Mouse (Mus musculus) stomach, postnatal 0 days (tissue): ENCODE data around the gene Rpl9-ps1. TPM values are rescaled to one million over a fixed set of nuclear protein-coding genes. Genes with fewer than 3 reads are reported as not detected.

Experiments
- ATAC-seq: fragments of 200-750 bp; cut with Nextera tagmentation; 2 replicates; pipeline ENCODE4 v1.8.0; 2017; ENCODE audit not compliant: low FRiP score, low TSS enrichment
- DNase-seq: peaks from one replicate; pipeline ENCODE4 v3.0.0-alpha.2; 2016; ENCODE audit warnings: low spot score
- H3K27ac ChIP-seq: fragments of 300-500 bp; sonication (generic); replicated peaks from 2 replicates; pipeline ENCODE4 v1.5.1; 2014; ENCODE audit warnings: mild to moderate bottlenecking, control low read depth
- H3K27me3 ChIP-seq: fragments of 300-500 bp; sonication (generic); 2 replicates; pipeline ENCODE4 v1.6.1; 2014; ENCODE audit warnings: low read length; ENCODE audit not compliant: control insufficient read depth, insufficient read depth
- H3K36me3 ChIP-seq: fragments of 300-500 bp; sonication (generic); 2 replicates; pipeline ENCODE4 v1.6.1; 2014; ENCODE audit warnings: low read length, mixed read lengths; ENCODE audit not compliant: control insufficient read depth, insufficient read depth
- H3K4me1 ChIP-seq: fragments of 300-500 bp; sonication (generic); replicated peaks from 2 replicates; pipeline ENCODE4 v1.6.1; 2014; ENCODE audit warnings: antibody characterized with exemption; ENCODE audit not compliant: control insufficient read depth, insufficient read depth
- H3K4me2 ChIP-seq: fragments of 300-500 bp; sonication (generic); replicated peaks from 2 replicates; pipeline ENCODE4 v1.6.1; 2014; ENCODE audit warnings: low read depth, mild to moderate bottlenecking, control low read depth, moderate library complexity
- H3K4me3 ChIP-seq: fragments of 300-500 bp; sonication (generic); 2 replicates; pipeline ENCODE4 v1.5.1; 2014; ENCODE audit warnings: low read depth, low read length, control low read depth
- H3K9ac ChIP-seq: fragments of 300-500 bp; sonication (generic); 2 replicates; pipeline ENCODE4 v1.6.1; 2014; ENCODE audit warnings: mild to moderate bottlenecking, low read length, control low read depth, mixed read lengths
- H3K9me3 ChIP-seq: fragments of 300-500 bp; sonication (generic); 2 replicates; pipeline ENCODE4 v1.6.1; 2016; ENCODE audit warnings: low read length; ENCODE audit not compliant: control insufficient read depth
- CTCF ChIP-seq: IDR thresholded peaks from 2 replicates; pipeline ENCODE4 v1.5.1; 2016; ENCODE audit warnings: antibody characterized with exemption, low read depth, mild to moderate bottlenecking, moderate library complexity
- EP300 ChIP-seq: optimal IDR thresholded peaks from 2 replicates; pipeline ENCODE3; 2016; ENCODE audit warnings: antibody characterized with exemption
- WGBS: fragments of 180-500 bp; shearing (Covaris S2); extraction: QIAGEN DNeasy Blood & Tissue Kit; methylation state at CpG from one replicate; pipeline ENCODE4 v1.1.7; 2014; 5-methylcytosine and 5-hydroxymethylcytosine counted together
- polyA plus RNA-seq: library from polyadenylated mRNA; unstranded; fragments of >200 nt; fragmentation: Nextera tagmentation; extraction: Ambion mirVana; gene quantifications from 2 replicates; pipeline ENCODE4 v1.2.1, GENCODE M21; 2015

Rpl9-ps1 gene
- polyA plus RNA-seq, 1 experiment from 2014 or later: not detected

DNA sequence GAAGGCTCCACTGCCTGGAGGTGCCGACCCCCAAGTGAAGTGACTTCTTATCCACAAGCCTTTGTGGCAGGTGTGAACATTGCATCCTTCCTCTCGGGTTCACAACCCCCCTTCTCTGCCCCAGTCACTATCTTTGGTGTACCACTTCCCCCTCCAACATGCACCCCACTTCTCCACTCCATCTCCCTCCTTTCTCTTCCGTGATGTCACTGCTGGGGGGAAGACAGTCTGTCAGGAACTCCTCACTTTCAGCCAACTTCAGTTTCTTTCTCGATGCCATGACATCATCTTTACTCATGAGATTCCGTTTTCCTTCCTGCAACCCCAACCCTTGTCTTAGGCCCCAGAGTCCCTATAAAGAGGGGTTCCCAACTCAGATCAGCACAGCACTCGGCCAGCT, 16.8 kb upstream of the Rpl9-ps1 start, which contains the start of gene Ccl4:
Ccl4 (plus strand) TSS at position 381 of the 400 bp plus-strand sequence.
- Histone ChIP-seq H3K9ac (no peak within 1 kb of the TSS), H3K36me3 (no peaks in the 10 kb centered on the region), H3K9me3 (no peaks in the 10 kb centered on the region), H3K4me2 (no peak within 1 kb of the TSS), H3K27me3 (no peaks in the 10 kb centered on the region), H3K4me3 (no peak within 1 kb of the TSS), H3K27ac (no peak within 1 kb of the TSS), H3K4me1 (no peaks in the 10 kb centered on the region)
- DNase-seq (no peak), ATAC-seq (no peak)
- WGBS: 65% methylated on average over 6 of the region's 6 CpGs
- no peak for TF ChIP-seq CTCF
- no peak for TF ChIP-seq EP300

DNA sequence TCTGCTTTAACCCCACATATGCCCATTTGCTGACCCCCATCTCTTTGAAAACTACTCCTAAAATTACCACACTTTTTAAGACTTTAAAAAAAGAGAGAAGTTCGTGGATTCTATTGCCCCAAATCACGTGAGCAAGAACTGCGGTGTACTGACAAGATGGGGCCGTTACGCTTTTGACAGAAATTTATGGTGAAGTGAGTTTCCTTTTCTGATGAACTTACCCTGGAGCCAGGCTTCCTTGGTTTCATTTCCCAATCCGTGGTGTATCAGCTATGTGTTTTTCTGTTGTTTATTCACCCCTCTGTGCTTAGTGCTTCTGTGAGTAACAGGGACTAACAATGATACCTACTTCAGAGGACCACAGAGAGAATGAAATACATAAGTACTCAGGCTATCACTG, 13.4 kb upstream of the Rpl9-ps1 start:
- DNase-seq (no peak), ATAC-seq (no peak)
- Histone ChIP-seq H3K4me3 (no peak overlapping the region), H3K27me3 (no peaks in the 10 kb centered on the region), H3K9ac (no peak overlapping the region), H3K9me3 (no peaks in the 10 kb centered on the region), H3K36me3 (no peaks in the 10 kb centered on the region), H3K4me2 (no peak overlapping the region), H3K4me1 (no peaks in the 10 kb centered on the region), H3K27ac (no peak overlapping the region)
- no peak for TF ChIP-seq CTCF
- no peak for TF ChIP-seq EP300
- WGBS: 68% methylated on average over 6 of the region's 6 CpGs

GRCm38 (mm10) chr11:83657508-83657907, 12.1 kb upstream of the Rpl9-ps1 start:
- Histone ChIP-seq H3K4me2 (no peak overlapping the region), H3K4me3 (no peak overlapping the region), H3K27ac (no peak overlapping the region), H3K36me3 (no peaks in the 10 kb centered on the region), H3K4me1 (no peaks in the 10 kb centered on the region), H3K27me3 (no peaks in the 10 kb centered on the region), H3K9ac (no peak overlapping the region), H3K9me3 (no peaks in the 10 kb centered on the region)
- WGBS: 78% methylated on average over 3 of the region's 3 CpGs
- ATAC-seq (no peak), DNase-seq (no peak)
- TF ChIP-seq EP300 (no peak), CTCF (no peak)

- no peak for ATAC-seq
- Histone ChIP-seq H3K4me1 (no peaks in the 10 kb centered on the region), H3K27ac (no peak overlapping the region), H3K4me3 (no peak overlapping the region), H3K27me3 (no peaks in the 10 kb centered on the region), H3K9ac (no peak overlapping the region), H3K9me3 (no peaks in the 10 kb centered on the region), H3K4me2 (no peak overlapping the region), H3K36me3 (no peaks in the 10 kb centered on the region)
- no peak for DNase-seq
- TF ChIP-seq EP300 (no peak), CTCF (no peak)
- whole genome bisulfite sequencing: 89% methylated on average over 8 of the region's 8 CpGs
Observed at GRCm38 (mm10) chr11:83654606-83655005, 9.2 kb upstream of the Rpl9-ps1 start.

- ATAC-seq: peak; percentile 35; the same call in 1 of the 2 replicates
- H3K27ac ChIP-seq: no peak within 1 kb of the TSS
- no peaks in the 10 kb centered on the region for H3K36me3 ChIP-seq
- H3K9me3 ChIP-seq: no peaks in the 10 kb centered on the region
- TF ChIP-seq EP300: no peak
- no peak for TF ChIP-seq CTCF
- H3K4me3 ChIP-seq: no peak within 1 kb of the TSS
- H3K9ac ChIP-seq: no peak within 1 kb of the TSS
- H3K4me2 ChIP-seq: no peak within 1 kb of the TSS
- H3K27me3 ChIP-seq: no peaks in the 10 kb centered on the region
- DNase-seq: no peak
- 71% methylated on average over 8 of the region's 8 CpGs for WGBS
- H3K4me1 ChIP-seq: no peaks in the 10 kb centered on the region
Observed at GRCm38 (mm10) chr11:83649305-83649841, 4.0 kb upstream of the Rpl9-ps1 start, which contains the start of gene Ccl3. Gene Ccl3 (minus strand): TSS chr11:83649355.

DNA sequence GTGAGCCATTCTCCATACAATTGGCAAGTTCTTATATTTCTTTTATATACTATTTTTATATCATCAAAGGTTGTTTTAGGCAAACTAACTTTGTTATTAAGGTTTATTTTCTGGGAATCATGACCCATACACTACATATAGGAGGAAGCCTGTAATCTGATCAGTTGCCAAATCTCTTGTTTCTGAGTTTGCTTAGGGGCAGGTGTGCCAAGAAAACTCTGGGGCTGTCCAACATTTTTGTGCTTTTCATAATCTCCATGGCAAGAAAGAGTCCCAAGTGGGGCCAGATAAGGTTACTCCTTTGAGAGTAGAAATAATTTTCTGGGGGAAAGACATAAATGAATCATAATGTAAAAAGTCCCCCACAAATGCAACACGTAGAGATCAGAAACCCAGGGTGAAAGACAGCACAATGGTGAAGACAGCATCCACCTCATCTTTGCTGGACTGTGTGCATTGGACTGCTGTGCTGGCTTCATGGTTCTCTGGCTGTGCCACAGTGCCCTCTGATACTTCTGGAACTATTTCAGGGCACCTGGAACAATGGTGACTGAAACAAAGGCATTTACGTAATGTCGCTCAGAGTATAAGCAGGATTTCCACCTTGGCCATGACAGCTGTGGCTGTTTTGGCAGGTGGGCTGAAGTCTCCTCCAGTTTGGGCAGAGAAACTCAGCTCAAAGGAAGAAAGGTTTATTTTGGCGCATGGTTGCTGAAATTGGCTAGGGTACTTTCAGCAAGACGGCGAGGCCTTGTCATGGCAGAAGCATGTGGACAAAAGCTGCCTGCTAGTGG, 1.1 kb upstream of the Rpl9-ps1 start:
- no peak overlapping the region for H3K9ac ChIP-seq
- no peak for DNase-seq
- no peaks in the 10 kb centered on the region for H3K27me3 ChIP-seq
- H3K4me3 ChIP-seq: no peak overlapping the region
- H3K27ac ChIP-seq: no peak overlapping the region
- H3K36me3 ChIP-seq: no peaks in the 10 kb centered on the region
- ATAC-seq: no peak
- H3K4me2 ChIP-seq: no peak overlapping the region
- TF ChIP-seq CTCF (no peak), EP300 (no peak)
- no peaks in the 10 kb centered on the region for H3K9me3 ChIP-seq
- H3K4me1 ChIP-seq: no peaks in the 10 kb centered on the region
- WGBS: 95% methylated on average over 6 of the region's 6 CpGs
